Mouse (Mus musculus): ENCODE results near the gene Skap1. TPM values are rescaled to one million over a fixed set of nuclear protein-coding genes. Genes with fewer than 3 reads are reported as not detected.

Gene Skap1
- total and polyA plus RNA-seq, 3 experiments, result not detected

DNA sequence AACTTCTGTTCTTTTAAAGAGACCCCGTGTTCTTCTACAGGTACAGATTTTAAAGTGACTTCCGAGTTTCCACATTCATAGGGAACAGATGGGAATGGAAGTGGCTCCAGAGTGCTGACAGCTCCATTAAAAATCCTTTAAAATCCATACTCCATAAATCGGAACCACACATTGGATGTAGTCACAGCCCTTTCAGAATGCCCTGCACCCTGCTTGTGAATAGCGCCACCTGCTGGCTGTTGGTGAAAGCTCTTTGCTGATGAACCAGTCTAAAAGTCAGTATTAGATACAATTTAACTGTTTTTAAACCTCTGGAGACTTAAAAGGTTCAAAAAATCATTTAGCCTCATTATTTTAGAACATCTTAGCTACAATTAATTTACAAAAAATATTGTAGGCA is 156.8 kb downstream of the Skap1 start (continued):
- TF ChIP-seq POLR2AphosphoS2 (IDR thresholded peaks at IDR 0.05; ENCODE audit: low read length) (no peak), ZMIZ1 (IDR thresholded peaks at IDR 0.05; ENCODE audit: low read depth, low read length) (no peak), SIN3A (IDR thresholded peaks at IDR 0.05; ENCODE audit: low read length) (no peak), ZC3H11A (IDR thresholded peaks at IDR 0.05; ENCODE audit: low read depth, low read length) (peak; percentile 43; the same call in 1 of the 2 replicates), RCOR1 (IDR thresholded peaks at IDR 0.05; ENCODE audit: low read depth, low read length) (no peak), E2F4 (IDR thresholded peaks at IDR 0.05; ENCODE audit: borderline replicate concordance, low read depth, low read length) (no peak), HCFC1 (IDR thresholded peaks at IDR 0.05; ENCODE audit: low read depth, low read length) (no peak), POLR2A (IDR thresholded peaks at IDR 0.05; ENCODE audit: control insufficient read depth in 1 of 2, insufficient read depth in 1 of 2, low read depth in 1 of 2, low read length in 2 of 2, poor library complexity in 1 of 2) (no peak), CHD2 (IDR thresholded peaks at IDR 0.05; ENCODE audit: low read length) (no peak), ZNF384 (IDR thresholded peaks at IDR 0.05; ENCODE audit: low read depth, low read length) (no peak), MAFK (IDR thresholded peaks at IDR 0.05; ENCODE audit: borderline replicate concordance, low read depth, low read length) (no peak), GATA1 (IDR thresholded peaks at IDR 0.05; ENCODE audit: low read depth, low read length) (no peak), TAL1 (IDR thresholded peaks at IDR 0.05; ENCODE audit: low read length) (no peak)

DNA sequence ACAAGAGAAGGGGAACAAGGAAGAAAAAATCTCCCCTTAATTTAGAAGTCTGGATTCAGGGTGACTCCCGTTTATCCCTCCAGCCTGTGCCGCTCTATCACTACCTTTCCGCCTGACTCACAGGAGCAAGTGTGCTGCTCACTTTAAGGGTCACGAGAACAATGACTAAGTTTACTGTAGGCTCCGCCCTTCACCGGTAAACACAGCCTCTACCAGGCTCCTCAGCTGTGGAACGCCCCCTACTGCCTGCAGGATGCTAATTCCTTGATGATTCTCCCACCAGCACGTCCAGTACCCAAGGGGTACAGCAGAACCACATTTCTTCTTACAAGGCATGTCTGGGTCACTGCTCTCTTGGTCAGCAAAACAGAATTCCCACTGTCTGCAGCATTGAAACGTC is 158.4 kb downstream of the Skap1 start:
- peaks cover 15 to 37% of the 10 kb centered on the region in 2 experiments for H3K27me3 ChIP-seq (ENCODE audit: control insufficient read depth in 1 of 2, insufficient read depth in 2 of 2, low read length in 2 of 2)
- H3K9me3 ChIP-seq (replicated peaks; ENCODE audit: insufficient read depth, low read length), result no peaks in the 10 kb centered on the region
- DNase-seq (ENCODE audit: low read depth, low spot score), result peak; percentile 59
- no peak overlapping the region for H3K27ac ChIP-seq (ENCODE audit: control insufficient read depth, low read depth, low read length)
- TF ChIP-seq BHLHE40 (IDR thresholded peaks at IDR 0.05; ENCODE audit: borderline replicate concordance, low read depth, low read length), result peak; percentile 9; the same call in 1 of the 2 replicates
- TF ChIP-seq MYC (IDR thresholded peaks at IDR 0.05; ENCODE audit: low read depth, low read length), result no peak
- no peak for TF ChIP-seq TBP (IDR thresholded peaks at IDR 0.05; ENCODE audit: low read depth, low read length)
- peak; percentile 26; the same call in 1 of the 2 replicates for TF ChIP-seq SMC3 (IDR thresholded peaks at IDR 0.05; ENCODE audit: low read depth, low read length)
- TF ChIP-seq CTCF (IDR thresholded peaks at IDR 0.05 in 2 of 3, conservative IDR thresholded peaks at IDR 0.05 in 1 of 3; ENCODE audit: control insufficient read depth in 1 of 3, insufficient read depth in 1 of 3, low read depth in 2 of 3, low read length in 3 of 3, poor library complexity in 1 of 3, severe bottlenecking in 1 of 3), result peak in 2 of 3 experiments; percentile 56 to 67; a peak in 5 of 6 replicates
- no peak overlapping the region for H3K4me3 ChIP-seq (ENCODE audit: control insufficient read depth in 1 of 2, insufficient read depth in 1 of 2, low read depth in 2 of 2, low read length in 2 of 2)
- no peaks in the 10 kb centered on the region for H3K79me2 ChIP-seq (ENCODE audit: control insufficient read depth, insufficient read depth, low read length, poor library complexity)
- no peaks in the 10 kb centered on the region for H3K4me1 ChIP-seq (ENCODE audit: control insufficient read depth in 1 of 2, insufficient read depth in 2 of 2, low read length in 2 of 2)
- no peak overlapping the region for H3K9ac ChIP-seq (ENCODE audit: control insufficient read depth, low read depth, low read length, poor library complexity, severe bottlenecking)
- no peaks in the 10 kb centered on the region for H3K36me3 ChIP-seq (ENCODE audit: control insufficient read depth in 1 of 2, insufficient read depth in 2 of 2, low read length in 2 of 2)

DNA sequence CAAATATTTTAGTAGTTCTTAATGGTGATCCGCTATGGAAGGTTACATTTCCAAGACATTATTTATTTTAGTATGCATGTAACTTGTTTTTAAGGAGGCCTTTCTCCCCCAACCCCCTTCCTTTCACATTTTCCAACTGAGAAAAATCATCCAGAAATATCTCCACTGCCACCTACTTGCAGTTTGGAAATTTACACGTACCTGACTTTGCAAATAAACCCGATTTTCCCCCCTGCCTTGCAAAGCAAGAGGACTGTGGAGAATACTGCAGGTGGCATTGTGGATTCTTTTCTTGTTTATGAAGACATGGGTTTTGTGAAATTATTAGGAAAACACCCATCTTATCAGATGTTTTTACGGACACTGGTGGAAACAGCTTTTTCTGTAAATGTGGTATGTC is 160.0 kb downstream of the Skap1 start:
- Histone ChIP-seq H3K27ac (ENCODE audit: control insufficient read depth, low read depth, low read length) (no peak overlapping the region), H3K9me3 (replicated peaks; ENCODE audit: insufficient read depth, low read length) (no peaks in the 10 kb centered on the region), H3K36me3 (ENCODE audit: control insufficient read depth in 1 of 2, insufficient read depth in 2 of 2, low read length in 2 of 2) (no peaks in the 10 kb centered on the region), H3K79me2 (ENCODE audit: control insufficient read depth, insufficient read depth, low read length, poor library complexity) (no peaks in the 10 kb centered on the region), H3K4me3 (ENCODE audit: control insufficient read depth in 1 of 2, insufficient read depth in 1 of 2, low read depth in 2 of 2, low read length in 2 of 2) (no peak overlapping the region), H3K9ac (ENCODE audit: control insufficient read depth, low read depth, low read length, poor library complexity, severe bottlenecking) (no peak overlapping the region), H3K27me3 (ENCODE audit: control insufficient read depth in 1 of 2, insufficient read depth in 2 of 2, low read length in 2 of 2) (peaks cover 11 to 32% of the 10 kb centered on the region in 2 experiments), H3K4me1 (ENCODE audit: control insufficient read depth in 1 of 2, insufficient read depth in 2 of 2, low read length in 2 of 2) (no peaks in the 10 kb centered on the region)
- TF ChIP-seq CTCF (IDR thresholded peaks at IDR 0.05 in 2 of 3, conservative IDR thresholded peaks at IDR 0.05 in 1 of 3; ENCODE audit: control insufficient read depth in 1 of 3, insufficient read depth in 1 of 3, low read depth in 2 of 3, low read length in 3 of 3, poor library complexity in 1 of 3, severe bottlenecking in 1 of 3) (peak in 1 of 3 experiments; percentile 22; a peak in 1 of 6 replicates), POLR2AphosphoS2 (IDR thresholded peaks at IDR 0.05; ENCODE audit: low read length) (no peak)
- no peak for DNase-seq (ENCODE audit: low read depth, low spot score)
